Comparison of ENCODE assay signal across 11 mouse cellular contexts in genomic region chr10:37683101-37683500, GRCm38 (mm10).
A peak's percentile ranks its signal among the peaks of the same experiment; 100 is the strongest.
DNase-seq lines count a peak whose midpoint lies in the region; ATAC-seq and TF ChIP-seq lines count a peak whose summit lies in the region.
"Had no signal": no experiment of that assay in that cellular context is flagged by ENCODE, and none has a peak within 500 bp of the region (broad histone marks: within the 10 kb centered on the region; RNA-seq: fewer than 3 reads in every experiment).

No protein-coding gene starts in this region.

- TF ChIP-seq CTCF in lung, embryonic 14.5 days (IDR thresholded peaks at IDR 0.05; ENCODE audit: low read depth) = no peak

- no peaks in the 10 kb centered on the region for H3K36me3 ChIP-seq in heart, embryonic 12.5 days
- no peaks in the 10 kb centered on the region for H3K36me3 ChIP-seq in lung, embryonic 14.5 days (ENCODE audit: insufficient read depth)
- H3K36me3 ChIP-seq in forebrain, embryonic 15.5 days = no peaks in the 10 kb centered on the region

- H3K9ac ChIP-seq in heart, embryonic 12.5 days = no peak overlapping the region
- H3K9ac ChIP-seq in lung, embryonic 14.5 days = no peak overlapping the region
- no peak overlapping the region for H3K9ac ChIP-seq in forebrain, embryonic 15.5 days (replicated peaks)
- H3K9ac ChIP-seq: liver, postnatal 0 days had no signal

- no peaks in the 10 kb centered on the region for H3K9me3 ChIP-seq in heart, embryonic 12.5 days (replicated peaks)
- H3K9me3 ChIP-seq in lung, embryonic 14.5 days (ENCODE audit: low read depth, low read length) = no peaks in the 10 kb centered on the region
- no peaks in the 10 kb centered on the region for H3K9me3 ChIP-seq in forebrain, embryonic 15.5 days

- no peaks in the 10 kb centered on the region for H3K4me1 ChIP-seq in heart, embryonic 12.5 days (replicated peaks)
- no peaks in the 10 kb centered on the region for H3K4me1 ChIP-seq in lung, embryonic 14.5 days (ENCODE audit: insufficient read depth)
- H3K4me1 ChIP-seq in forebrain, embryonic 15.5 days = peaks cover 7% of the 10 kb centered on the region

- H3K4me3 ChIP-seq in heart, embryonic 12.5 days = no peak overlapping the region
- no peak overlapping the region for H3K4me3 ChIP-seq in lung, embryonic 14.5 days (ENCODE audit: low read depth, low read length)
- no peak overlapping the region for H3K4me3 ChIP-seq in forebrain, embryonic 15.5 days
- H3K4me3 ChIP-seq: left cerebral cortex, adult 2 months had no signal

- peak; percentile 29 to 58 for DNase-seq in heart, adult 18-20 months
- DNase-seq in lung, embryonic 14.5 days = peak; percentile 64
- no peak for DNase-seq in lung, postnatal 25 days (ENCODE audit: low spot score)
- DNase-seq in thymus, postnatal 4 days = no peak
- no peak for DNase-seq in layer of hippocampus, adult 18-20 months (ENCODE audit: low spot score in 2 of 2)
- DNase-seq: liver, postnatal 0 days; thymus, adult 18-20 months had no signal

- H3K27ac ChIP-seq in heart, embryonic 12.5 days (ENCODE audit: poor library complexity, severe bottlenecking) = no peak overlapping the region
- H3K27ac ChIP-seq in lung, embryonic 14.5 days (ENCODE audit: low read depth) = no peak overlapping the region
- no peak overlapping the region for H3K27ac ChIP-seq in forebrain, embryonic 15.5 days (replicated peaks)
- H3K27ac ChIP-seq: left cerebral cortex, adult 2 months had no signal

- no peaks in the 10 kb centered on the region for H3K27me3 ChIP-seq in heart, embryonic 12.5 days (replicated peaks)
- H3K27me3 ChIP-seq in lung, embryonic 14.5 days (ENCODE audit: insufficient read depth, low read length) = no peaks in the 10 kb centered on the region
- no peaks in the 10 kb centered on the region for H3K27me3 ChIP-seq in forebrain, embryonic 15.5 days

- no peak for ATAC-seq in heart, embryonic 12.5 days (ENCODE audit: insufficient number of reproducible peaks, low FRiP score)
- no peak for ATAC-seq in lung, embryonic 14.5 days (ENCODE audit: insufficient read depth)
- peak; percentile 46; the same call in 1 of the 2 replicates for ATAC-seq in forebrain, embryonic 15.5 days (replicated peaks)
- ATAC-seq: activated CD4-positive, CD25-positive, alpha-beta regulatory T cell, adult 4 months; liver, postnatal 0 days had no signal

- H3K4me2 ChIP-seq in heart, embryonic 12.5 days = no peak overlapping the region
- H3K4me2 ChIP-seq in lung, embryonic 14.5 days = no peak overlapping the region
- no peak overlapping the region for H3K4me2 ChIP-seq in forebrain, embryonic 15.5 days (replicated peaks)

Comparison
In these comparisons a context has a peak if more than half of its experiments do, and no peak if none do; other contexts are left out.
1. DNase-seq: peak in heart, adult 18-20 months (2 of 2) and lung, embryonic 14.5 days (single experiment); none in lung, postnatal 25 days (single experiment), thymus, postnatal 4 days (single experiment) and layer of hippocampus, adult 18-20 months (0 of 2).